Mouse (Mus musculus) MEL-GATA-1-ER (cell line): Measurements from ENCODE around the gene Tmem182.

Experiments used
- DNase-seq: peaks from one replicate; pipeline ENCODE4 v3.0.0-alpha.2; 2012; ENCODE audit warnings: low read depth; ENCODE audit errors: extremely low read depth

Gene Tmem182

DNA sequence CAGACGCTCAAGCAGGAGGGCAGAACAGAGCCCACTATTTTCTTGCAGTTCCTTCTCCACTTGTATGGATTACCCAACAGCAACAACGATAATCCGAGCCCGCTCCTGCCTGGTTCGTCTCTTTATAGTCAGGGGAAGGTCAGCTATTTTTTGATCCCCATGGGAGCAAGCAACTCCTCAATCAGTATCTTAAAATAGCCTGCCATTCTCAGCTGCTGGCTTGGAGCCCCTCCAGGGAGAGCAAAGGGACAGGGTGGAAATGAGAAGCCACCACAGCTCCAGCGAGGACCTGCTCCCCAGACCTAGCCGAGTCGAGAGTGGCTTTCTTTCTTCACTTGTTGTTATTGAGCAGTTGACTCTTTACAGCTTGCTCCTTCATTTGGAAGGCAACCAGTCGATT, at the start of gene Tmem182:
TSS of gene Tmem182 (plus strand) at position 251 of the 400 bp plus-strand sequence.
- no peak for DNase-seq

DNA sequence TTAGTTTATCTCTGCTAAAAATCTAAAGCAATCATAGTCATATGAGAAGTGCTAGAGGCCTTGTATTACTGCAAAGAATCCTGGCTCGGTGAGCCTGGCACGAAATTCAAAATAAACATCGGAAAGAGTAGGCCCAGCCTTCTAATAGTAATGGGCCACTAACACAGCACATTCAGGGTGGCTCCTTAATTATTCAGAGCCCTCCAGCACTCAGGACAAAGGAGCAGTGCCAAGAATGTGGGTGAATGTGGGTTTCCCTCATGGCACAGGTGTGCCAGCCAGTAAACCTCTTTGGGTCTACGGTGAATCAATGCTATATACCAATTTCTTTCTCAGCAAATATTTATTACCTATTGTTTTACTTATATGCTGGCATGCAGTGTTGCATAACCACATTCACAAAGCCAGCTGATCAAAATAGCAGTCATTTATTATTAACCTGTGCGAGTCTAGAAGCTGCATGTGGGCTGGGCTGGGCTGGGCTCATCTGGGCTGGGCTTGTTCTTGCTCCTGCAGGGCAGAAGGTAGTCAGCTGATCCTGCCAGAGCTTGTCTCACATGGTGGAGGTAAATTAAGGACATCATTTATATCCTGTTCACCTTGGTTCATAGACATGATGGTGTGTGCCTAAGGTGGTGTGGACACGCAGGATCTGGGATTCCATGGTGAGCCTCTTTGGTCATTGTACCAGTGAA, 45.5 kb upstream of the Tmem182 start:
- DNase-seq: no peak

DNA sequence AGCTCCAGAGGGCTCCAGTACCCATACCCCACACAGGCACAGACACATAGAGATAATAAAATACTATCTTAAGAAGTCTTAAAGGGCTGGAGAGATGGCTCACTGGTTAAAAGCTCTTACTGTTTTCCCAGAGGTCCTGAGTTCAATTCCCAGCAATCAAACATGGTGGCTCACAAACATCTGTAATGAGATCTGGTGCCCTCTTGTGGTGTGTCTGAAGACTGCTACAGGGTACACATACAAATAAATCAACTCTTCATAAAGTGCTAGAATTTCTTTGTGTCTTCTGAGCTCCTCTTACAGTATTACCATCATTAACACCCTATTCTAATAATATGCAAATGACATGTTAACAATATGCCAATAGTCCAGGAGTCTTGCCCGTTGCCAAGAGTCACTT, 41.4 kb upstream of the Tmem182 start:
- DNase-seq: no peak

DNA sequence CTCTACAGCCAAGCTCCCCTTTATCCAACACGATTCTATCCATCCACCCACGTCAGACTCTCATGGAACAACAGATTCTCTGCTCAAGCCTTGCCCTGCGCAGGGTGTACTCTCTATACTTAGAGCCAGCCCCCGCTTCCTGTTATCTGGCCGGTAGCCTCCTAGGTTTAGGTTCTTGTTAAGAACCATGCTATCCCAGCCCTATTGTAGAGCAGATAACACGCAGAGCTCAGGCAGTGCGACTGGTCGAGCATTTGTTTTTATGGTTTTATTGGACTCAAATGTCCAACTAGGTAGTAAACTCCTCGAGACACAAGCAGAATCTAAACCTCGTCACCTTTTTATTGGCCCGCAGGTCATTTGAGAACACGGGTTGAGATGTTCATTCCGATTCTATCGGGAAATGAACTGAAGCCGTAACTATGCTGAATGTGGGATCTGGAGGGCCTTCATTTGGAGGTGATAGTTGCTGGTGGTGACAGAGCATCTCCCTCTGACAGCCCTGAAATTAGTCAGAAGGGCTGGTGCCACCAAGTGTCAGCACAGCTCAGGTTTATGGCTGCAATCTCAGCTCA, 40.6 kb upstream of the Tmem182 start:
- no peak for DNase-seq

DNA sequence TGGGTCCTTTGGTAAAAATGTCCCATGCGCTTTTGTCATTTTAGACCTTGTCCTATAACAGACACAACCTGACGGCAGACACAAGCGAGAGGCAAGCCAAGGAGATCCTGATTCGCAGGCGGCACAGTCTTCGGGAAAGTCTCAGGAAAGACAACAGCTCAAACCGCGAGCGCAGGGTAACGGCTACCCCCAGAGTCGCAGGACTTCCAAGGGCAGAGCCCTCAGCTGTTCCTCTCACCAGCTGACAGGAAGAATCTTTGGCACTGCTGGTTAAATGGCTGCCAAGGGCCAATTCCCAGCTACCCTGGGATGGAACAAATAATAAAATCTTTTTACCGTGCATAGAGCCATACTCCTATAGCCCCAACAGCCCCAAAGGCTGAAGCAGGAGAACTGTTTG, 39.9 kb upstream of the Tmem182 start:
- DNase-seq: no peak

DNA sequence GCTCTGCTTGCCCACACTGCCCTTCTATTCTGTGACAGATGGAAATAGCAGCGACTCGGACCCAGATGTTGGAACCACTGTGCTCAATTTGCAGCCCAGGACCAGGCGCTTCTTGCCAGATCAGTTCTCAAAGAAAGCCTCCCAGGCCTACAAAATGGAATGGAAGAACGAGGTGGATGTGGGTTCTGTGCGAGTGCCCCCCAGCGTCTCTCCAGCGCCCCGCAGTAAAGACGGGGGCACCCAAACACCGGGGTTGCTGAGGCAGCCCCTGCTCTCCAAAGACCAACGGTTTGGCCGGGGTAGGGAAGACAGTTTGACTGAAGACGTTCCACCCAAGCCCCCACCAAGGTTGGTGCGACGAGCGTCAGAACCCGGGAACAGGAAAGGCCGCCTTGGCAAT, 37.8 kb upstream of the Tmem182 start:
- DNase-seq: no peak

DNA sequence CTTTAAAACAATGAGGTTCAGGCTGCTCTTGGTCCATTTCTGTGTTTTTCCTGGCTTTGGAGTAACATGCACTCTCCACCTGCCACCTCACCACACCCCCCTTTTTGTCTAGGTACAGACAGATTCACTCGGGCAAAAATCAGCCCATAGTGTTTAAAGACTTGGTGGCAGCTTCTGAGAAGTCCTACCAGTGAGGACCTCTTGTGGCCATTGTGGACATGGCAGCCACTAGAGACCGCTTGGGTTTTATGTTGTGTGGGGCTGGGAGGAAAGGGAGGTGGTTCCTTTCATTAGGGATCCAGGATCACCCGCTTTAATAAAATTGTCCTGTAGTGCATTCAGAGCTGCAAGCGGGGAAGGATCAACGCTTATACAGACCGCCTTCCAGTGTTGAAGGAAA, 36.8 kb upstream of the Tmem182 start:
- no peak for DNase-seq

DNA sequence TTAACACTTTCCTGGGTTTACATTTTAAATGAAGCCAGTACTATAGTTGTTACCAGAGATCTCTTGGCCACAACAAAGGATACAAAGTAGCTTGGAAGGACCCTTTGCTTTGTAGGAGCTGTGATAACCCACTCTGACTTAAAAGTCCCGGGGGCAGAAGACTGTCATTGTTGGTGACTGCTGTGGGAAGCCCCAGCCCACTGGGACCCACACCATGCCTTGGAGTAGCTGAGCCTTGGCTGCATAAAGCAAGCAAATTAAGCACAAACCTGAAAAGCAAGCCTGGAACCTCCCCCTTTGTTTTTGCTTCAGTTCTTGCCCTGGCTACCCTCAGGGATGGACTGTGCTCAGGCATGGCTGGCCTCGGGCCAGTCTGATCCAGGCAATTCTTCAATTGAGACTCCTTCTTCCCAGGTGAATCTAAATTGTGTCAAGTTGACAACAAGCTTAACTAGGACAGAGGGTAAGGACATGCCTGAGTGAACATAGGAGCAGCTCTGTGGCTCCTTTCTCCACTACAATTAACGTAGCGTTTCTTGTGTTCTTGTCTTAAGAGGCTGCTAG, 36.0 kb upstream of the Tmem182 start:
- no peak for DNase-seq

DNA sequence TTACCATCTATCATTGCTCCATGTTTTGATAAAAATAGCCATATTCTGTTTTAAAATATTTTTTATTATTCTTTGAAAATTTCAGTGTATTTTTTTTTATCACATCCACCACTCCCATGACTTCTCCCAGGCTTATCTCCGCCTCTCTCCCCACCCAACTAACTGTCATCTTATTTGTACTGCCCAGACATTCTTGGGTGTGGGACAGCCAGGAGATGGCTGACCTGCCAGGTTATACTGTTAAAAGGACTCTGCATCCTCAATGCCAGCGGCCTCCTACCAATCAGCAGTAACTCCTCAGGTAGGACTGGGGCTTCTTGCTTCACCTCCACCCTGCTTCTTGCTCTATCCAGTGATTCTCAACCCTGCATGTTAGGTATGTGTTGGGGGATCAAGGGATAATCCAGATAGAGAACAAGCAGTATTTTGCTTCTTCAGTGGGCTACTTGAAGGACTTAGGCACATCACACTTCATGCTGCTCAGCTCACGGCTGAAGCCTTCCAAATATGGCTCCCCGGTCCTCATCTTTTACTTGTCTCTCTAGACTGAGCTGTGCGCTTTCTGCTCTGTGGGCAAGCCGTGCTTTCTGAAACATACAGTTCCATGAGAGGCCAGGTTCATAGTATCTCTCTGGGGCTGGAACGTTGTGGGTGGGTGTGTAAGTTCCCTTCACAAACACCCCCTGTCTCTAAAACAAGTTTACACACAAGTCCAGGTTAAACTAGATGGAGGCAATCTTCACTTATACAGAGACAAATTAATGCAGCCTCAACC, 34.0 kb upstream of the Tmem182 start:
- DNase-seq: no peak

DNA sequence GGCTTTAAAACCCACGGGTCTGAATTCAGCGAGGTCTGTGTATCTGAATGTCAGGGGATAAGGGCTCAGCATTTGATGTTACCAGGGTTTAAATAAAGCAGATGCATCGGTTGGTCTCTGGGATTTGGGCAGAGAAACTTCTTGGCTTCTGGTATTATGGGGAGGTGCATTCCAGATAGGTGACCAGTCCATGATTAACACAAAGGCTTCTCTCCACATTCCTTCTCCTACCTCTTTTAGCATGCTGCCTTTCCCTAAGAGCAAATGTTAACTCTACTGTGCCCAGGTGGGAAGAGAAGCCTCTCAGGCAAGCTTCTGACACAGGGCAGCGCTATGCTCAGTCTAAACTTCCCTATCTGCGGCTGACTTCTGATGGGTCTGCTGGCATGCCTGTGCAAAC, 32.2 kb upstream of the Tmem182 start:
- DNase-seq: no peak

DNA sequence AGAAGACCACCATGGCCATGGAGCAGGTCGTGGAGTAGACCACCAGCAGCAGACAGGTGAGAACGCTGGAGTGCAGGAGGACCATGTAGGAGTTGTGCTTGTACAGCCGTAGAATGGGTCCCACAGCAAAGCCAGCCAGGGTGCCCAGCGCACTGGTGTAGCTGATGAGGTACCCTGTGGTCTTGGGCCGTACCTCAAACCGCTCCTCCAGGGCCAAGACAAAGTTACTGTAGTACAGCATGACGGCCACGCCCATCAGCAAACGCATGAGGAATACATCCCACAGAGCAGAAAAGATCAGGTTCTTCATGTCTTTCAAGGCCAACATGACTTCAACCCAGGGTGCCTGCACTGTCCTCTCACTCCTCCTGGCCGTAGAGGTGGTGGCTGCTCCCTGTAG, 31.4 kb upstream of the Tmem182 start:
- DNase-seq: no peak

DNA sequence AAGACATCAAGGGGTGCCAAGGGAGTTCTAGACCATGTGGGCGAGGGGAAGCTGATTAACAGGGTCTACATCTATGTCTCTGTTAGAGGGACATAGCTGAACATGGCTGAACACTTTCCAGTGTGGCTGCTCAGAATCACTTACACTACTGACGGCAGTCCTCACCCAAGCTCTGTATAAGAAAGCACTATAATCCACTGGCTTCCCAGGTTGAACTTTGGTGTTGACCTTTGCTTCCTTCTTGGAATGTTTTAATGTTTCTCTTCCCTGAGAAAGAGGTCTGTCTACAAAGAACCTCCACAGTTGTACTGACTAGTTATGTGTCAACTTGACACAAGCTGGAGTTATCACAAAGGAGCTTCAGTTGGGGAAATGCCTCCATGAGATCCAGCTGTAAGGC, 29.3 kb upstream of the Tmem182 start:
- no peak for DNase-seq

DNA sequence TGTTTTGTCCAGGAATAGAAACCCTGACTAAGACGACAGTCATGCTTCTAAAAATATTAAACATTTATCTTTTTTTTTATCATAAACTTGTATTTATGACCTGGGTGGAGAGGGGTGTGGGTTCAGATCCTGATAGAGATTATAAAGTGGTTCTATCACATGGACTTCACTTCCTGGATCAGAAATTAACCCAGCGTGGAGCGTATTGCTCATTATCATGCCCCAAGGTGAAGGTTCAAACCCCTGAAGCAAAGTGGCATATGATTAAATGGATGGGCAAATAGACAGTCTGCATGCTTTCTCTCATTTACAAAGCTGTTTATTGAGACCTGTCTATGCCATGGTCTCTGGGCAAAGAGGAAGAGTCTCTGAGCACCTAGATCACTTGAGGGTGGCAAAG, 28.6 kb upstream of the Tmem182 start:
- no peak for DNase-seq

DNA sequence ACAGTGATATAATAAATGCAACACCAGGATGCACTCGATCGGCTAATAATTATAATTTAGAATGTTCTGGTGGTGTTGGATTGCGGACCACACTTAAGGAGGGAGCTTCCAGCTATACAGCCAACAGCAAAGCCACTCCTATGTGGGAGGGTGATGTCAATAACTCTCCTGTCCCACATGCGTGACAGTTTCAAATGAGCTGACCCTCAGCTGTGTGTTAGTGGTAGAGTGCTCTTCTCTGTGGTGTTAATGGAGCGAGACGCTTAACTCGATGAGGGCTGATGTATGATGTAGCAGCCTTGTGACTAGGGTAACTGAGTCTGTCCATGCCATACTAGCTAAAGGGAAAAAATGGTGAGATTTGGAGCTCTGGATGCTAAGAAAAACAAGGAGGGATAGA, 22.0 kb upstream of the Tmem182 start:
- DNase-seq: no peak

DNA sequence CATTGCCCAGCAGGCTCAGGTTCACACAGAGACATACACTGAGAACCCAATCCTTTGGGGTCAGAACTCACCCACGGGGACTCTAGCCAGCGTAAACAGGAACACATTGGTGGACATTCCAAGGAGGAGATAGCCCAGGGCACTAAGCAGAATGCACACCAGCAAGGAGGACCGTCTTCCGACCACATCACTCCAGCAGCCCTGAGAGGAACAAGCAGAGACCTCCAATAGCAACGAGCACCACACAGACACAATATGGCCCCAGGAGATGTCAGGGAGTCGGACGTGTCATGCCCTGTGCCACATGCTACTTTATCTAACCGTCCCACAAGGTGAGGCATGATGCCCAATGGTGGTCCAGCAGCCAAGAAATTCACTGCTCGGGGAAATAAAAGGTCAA, 21.1 kb upstream of the Tmem182 start:
- DNase-seq: no peak

DNA sequence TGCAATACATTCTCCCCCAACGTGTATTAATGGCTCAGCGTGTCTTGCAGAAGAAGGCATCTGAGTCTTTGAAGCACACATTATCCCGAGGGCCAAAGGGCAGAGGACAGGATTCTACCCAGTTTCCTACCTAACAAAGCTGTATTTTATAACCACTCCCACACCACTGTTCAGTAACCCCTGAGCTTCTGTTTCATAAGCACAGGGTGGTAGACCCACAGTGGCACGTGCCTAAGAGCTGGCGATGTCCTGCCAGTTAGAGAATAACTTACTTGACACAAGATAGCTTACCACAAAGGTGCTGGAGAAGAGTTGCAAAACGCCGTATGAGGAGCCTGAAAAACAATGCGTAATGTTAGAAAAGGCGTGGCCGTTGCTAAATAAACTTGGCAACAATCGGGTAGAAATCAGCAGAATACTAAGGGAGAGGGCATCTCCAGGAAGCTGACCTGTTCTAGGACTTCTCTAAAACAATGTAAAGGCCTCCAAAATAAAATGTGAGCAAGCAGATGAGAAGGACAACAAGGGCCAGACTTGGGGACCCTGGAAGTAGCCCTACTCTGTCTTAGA, 19.4 kb upstream of the Tmem182 start:
- no peak for DNase-seq

DNA sequence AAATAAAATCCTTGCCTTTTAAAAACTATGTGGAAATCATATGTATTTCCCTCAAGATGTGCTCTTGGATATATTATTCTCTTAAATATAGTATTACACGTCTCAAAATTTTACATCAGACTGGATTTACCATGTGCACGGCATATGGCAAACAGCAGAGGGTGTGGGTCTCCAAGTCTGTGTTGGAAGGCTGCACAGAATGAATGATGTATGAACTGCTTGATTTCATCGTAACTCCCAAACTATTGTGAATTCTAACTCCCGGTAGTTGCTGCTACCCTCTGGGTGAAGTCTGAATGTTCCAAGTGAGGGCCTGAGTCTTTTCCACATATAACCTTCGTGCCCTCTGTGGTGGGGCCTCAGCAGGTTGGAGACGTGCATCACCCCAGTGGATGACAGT, 16.4 kb upstream of the Tmem182 start:
- DNase-seq: no peak

DNA sequence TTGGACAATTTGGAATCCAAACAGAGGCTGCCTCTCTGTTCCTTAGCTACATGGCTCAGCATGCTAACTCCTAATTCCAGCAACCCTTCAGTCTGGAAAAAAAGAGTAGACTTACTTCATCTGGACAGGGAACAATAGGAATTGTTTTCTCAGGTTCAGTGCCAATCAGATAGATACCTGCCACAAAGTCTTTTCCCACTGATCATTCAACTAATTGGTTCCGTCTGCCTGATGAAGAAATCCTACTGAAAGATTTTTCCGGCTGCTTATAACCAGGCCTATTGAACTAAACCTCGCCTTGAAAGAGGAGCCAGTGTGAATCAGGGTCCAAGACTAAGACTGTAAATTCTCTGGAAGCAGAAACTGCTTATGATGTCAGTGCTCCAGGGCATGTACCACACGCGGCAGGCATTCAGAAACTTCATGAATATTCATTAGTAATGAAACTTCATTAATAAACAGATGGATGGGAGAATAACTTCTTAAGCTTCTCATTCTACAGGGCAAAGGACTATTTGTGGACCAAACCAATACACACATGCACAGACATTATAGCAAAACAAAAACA, 15.7 kb upstream of the Tmem182 start:
- no peak for DNase-seq

DNA sequence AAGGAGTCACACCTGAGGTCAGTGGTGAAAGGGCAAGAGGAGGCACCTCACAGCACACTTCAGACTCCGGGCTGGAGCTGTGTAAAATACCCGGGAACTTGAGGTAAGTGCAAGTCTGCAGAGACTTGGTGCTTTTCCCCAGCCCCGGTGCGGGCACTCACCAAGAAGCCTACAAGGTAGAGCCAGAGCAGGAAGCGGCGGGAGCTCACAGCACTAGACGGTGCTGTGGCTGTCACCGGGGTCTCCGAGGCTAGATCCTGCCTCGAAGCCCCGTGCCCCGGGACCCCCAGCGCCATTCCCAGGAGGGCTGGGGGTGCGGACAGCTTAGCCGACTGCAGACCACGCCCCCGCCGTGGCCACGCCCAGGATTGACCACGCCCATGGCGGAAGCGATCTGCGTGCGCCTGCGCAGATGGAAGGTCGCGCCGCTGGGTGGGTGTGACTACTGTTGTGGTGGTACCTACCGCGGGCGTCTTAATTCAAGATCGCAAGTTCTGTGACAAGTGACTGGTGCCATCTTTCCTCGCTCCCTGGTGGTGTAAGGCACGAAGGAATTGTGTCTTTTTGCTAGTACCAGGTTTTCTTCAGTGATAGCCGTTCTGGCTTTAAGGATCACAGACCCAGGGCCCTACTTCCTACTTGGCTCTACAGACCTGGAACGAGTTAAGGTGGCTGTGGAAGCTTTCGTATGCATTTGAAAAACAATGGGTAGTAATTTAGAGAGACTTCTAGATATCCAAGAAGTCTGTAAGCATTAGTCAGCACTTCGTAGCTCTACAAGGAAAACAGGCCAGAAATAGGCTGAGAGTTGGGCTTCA, 14.9 kb upstream of the Tmem182 start, which contains the start of gene Mfsd9:
TSS of gene Mfsd9 (minus strand) at position 364 of the 818 bp plus-strand sequence.
- peak; percentile 41 for DNase-seq

DNA sequence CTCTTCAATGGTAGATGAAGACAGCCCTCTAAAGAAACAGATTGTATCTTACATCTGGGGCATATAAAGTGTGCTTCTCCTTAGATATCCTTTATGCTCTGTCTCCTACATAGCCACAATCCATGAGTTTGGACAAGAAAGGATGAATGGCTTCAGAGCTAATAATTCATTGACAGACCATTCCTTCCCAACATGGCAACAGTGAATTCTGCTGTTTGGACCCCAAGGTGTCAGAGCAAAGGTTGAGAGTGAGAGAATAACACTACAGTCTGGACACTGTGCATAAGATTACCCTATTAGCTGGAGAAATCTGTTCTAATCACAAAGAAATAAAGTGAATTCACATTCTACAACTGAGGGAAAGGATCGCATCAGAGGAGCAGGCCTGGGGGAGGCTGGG, 9.9 kb upstream of the Tmem182 start:
- DNase-seq: no peak

DNA sequence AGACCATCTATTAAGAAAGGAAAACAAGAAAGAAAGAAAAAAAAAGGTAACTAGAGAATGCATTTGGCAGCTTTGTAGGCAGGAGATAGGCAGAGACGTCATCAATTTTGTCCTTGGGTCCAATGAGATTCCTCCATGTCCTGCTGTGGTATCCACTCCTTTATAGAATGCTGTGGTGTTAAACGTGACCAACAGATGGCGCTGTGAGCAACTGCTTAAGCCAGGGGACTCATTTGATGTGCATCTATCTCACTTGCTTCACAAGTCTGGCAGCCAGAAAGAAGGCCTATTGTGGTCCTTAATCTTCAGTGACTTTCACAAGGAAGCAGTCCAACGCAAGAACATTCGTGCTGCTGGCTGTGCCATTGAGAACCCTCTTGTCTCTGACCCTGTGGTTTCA, 8.1 kb upstream of the Tmem182 start:
- DNase-seq: peak; percentile 67
